Mouse (Mus musculus) limb, embryonic 15.5 days (tissue): ENCODE data around the gene B4galt3. TPM values are rescaled to one million over a fixed set of nuclear protein-coding genes. Genes with fewer than 3 reads are reported as not detected.

ENCODE experiments used
- ATAC-seq: fragments of 200-750 bp; cut with Nextera tagmentation; 2 replicates; pipeline ENCODE4 v1.8.0; 2017; ENCODE audit warnings: low read depth, moderate TSS enrichment; ENCODE audit not compliant: insufficient number of reproducible peaks, low FRiP score, low TSS enrichment
- H3K27ac ChIP-seq: fragments of 300-500 bp; sonication (generic); 2 replicates; pipeline ENCODE4 v1.5.1; 2015; ENCODE audit warnings: moderate library complexity, mild to moderate bottlenecking, inconsistent platforms
- H3K27me3 ChIP-seq: fragments of 300-500 bp; sonication (generic); 2 replicates; pipeline ENCODE4 v1.6.1; 2015; ENCODE audit warnings: inconsistent platforms
- H3K36me3 ChIP-seq: fragments of 300-500 bp; sonication (generic); 2 replicates; pipeline ENCODE4 v1.6.1; 2015; ENCODE audit warnings: inconsistent platforms
- H3K4me1 ChIP-seq: fragments of 300-500 bp; sonication (generic); 2 replicates; pipeline ENCODE4 v1.6.1; 2015; ENCODE audit warnings: inconsistent platforms
- H3K4me2 ChIP-seq: fragments of 300-500 bp; sonication (generic); 2 replicates; pipeline ENCODE4 v1.6.1; 2015; ENCODE audit warnings: mild to moderate bottlenecking, inconsistent platforms
- H3K4me3 ChIP-seq: fragments of 300-500 bp; sonication (generic); 2 replicates; pipeline ENCODE4 v1.5.1; 2015; ENCODE audit warnings: mild to moderate bottlenecking, inconsistent platforms
- H3K9ac ChIP-seq: fragments of 300-500 bp; sonication (generic); 2 replicates; pipeline ENCODE4 v1.6.1; 2015; ENCODE audit warnings: inconsistent platforms
- H3K9me3 ChIP-seq: fragments of 300-500 bp; sonication (generic); 2 replicates; pipeline ENCODE4 v1.6.1; 2016; ENCODE audit warnings: inconsistent platforms
- WGBS: fragments of 180-500 bp; shearing (Covaris S2); methylation state at CpG from one replicate; pipeline ENCODE4 v1.1.7; 2015; 5-methylcytosine and 5-hydroxymethylcytosine counted together
- polyA plus RNA-seq: library from polyadenylated mRNA; unstranded; fragments of >200 nt; fragmentation: Nextera tagmentation; extraction: Ambion mirVana; gene quantifications from 2 replicates; pipeline ENCODE4 v1.2.1, GENCODE M21; 2015

Gene B4galt3
- 63.2 and 69.1 TPM in 2 replicates for polyA plus RNA-seq

- H3K36me3 ChIP-seq, result peaks cover 30% of the 10 kb centered on the region
- 3% methylated on average over 36 of the region's 36 CpGs for WGBS
- no peaks in the 10 kb centered on the region for H3K9me3 ChIP-seq
- peak within 1 kb of the TSS; percentile 74 for H3K27ac ChIP-seq
- H3K4me2 ChIP-seq, result peak within 1 kb of the TSS; percentile 92
- H3K27me3 ChIP-seq, result no peaks in the 10 kb centered on the region
- H3K4me3 ChIP-seq, result peak within 1 kb of the TSS; percentile 80
- peaks cover 17% of the 10 kb centered on the region for H3K4me1 ChIP-seq
- ATAC-seq, result peak; percentile 93
- peak within 1 kb of the TSS; percentile 74 for H3K9ac ChIP-seq
These were observed at the start of gene B4galt3 for GRCm38 (mm10) chr1:171269848-171270572. Gene B4galt3, plus strand, starts transcription at chr1:171270328.

GRCm38 (mm10) chr1:171220871-171221270 is 49.3 kb upstream of the B4galt3 start:
- Histone ChIP-seq H3K27ac (no peak overlapping the region), H3K4me2 (peak overlapping the region; percentile 87), H3K9me3 (no peaks in the 10 kb centered on the region), H3K27me3 (no peaks in the 10 kb centered on the region), H3K4me3 (peak overlapping the region; percentile 64), H3K36me3 (peaks cover 20% of the 10 kb centered on the region), H3K4me1 (peaks cover 15% of the 10 kb centered on the region), H3K9ac (no peak overlapping the region)
- 5% methylated on average over 10 of the region's 10 CpGs for WGBS
- ATAC-seq, result no peak

DNA sequence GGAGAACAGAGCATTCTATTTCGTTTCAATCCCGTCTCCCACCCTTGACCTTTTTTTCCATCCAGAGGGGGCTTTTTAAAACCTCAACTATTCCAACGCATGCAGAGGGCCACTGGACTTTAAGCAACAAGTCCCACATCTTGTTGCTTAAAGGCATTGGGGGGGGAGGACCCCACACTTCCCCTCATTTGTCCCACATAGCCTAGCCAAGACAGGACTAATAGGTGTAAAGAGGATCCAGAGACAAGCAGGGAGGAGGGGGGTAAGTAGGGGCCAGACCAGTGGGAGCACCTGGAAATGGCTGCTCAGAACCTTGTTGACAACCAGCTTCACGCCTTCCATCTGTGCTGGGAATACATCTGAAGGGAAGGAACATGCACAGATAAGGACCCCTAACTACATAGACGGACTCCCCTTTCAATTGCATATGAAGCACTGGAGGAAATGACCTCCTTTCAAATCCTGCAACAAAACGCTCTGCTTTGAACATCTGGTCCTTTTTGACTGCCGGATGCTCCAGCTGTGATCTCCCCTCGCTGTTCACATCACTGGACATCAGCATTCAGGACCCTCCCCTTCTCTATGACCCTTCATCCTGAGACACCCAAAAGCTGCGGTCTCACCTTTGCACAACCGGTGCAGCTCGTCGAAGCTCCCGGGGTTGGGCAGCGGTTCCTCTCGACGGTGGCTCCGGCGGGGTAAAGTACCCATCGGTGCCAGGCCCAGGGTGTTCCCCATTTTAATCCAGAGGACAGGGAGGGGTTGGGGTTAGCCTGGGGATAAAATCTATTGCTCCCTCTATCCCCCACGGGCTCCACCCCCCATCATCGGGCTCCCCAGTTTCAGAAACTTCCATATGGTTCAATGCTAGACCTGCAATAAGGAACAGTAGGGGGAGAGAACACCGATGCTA is 48.6 kb upstream of the B4galt3 start:
- H3K4me1 ChIP-seq, result peaks cover 15% of the 10 kb centered on the region
- no peaks in the 10 kb centered on the region for H3K9me3 ChIP-seq
- H3K36me3 ChIP-seq, result peaks cover 20% of the 10 kb centered on the region
- no peaks in the 10 kb centered on the region for H3K27me3 ChIP-seq
- no peak overlapping the region for H3K27ac ChIP-seq
- WGBS, result 7% methylated on average over 22 of the region's 22 CpGs
- no peak; the same call in 1 of the 2 replicates for ATAC-seq
- H3K4me3 ChIP-seq, result peak overlapping the region; percentile 64
- H3K4me2 ChIP-seq, result peak overlapping the region; percentile 87
- peak overlapping the region; percentile 35 for H3K9ac ChIP-seq

- Histone ChIP-seq H3K4me2 (peak within 1 kb of the TSS; percentile 87), H3K9ac (peak within 1 kb of the TSS; percentile 35), H3K4me1 (peaks cover 15% of the 10 kb centered on the region), H3K4me3 (peak within 1 kb of the TSS; percentile 64), H3K36me3 (peaks cover 20% of the 10 kb centered on the region), H3K9me3 (no peaks in the 10 kb centered on the region), H3K27me3 (no peaks in the 10 kb centered on the region), H3K27ac (peak within 1 kb of the TSS; percentile 93)
- ATAC-seq, result peak; percentile 97
- WGBS, result 1% methylated on average over 28 of the region's 28 CpGs
These were observed 47.6 kb upstream of the B4galt3 start, which contains the start of gene Tomm40l for GRCm38 (mm10) chr1:171222238-171223155. Gene Tomm40l, minus strand, starts transcription at chr1:171222514.

DNA sequence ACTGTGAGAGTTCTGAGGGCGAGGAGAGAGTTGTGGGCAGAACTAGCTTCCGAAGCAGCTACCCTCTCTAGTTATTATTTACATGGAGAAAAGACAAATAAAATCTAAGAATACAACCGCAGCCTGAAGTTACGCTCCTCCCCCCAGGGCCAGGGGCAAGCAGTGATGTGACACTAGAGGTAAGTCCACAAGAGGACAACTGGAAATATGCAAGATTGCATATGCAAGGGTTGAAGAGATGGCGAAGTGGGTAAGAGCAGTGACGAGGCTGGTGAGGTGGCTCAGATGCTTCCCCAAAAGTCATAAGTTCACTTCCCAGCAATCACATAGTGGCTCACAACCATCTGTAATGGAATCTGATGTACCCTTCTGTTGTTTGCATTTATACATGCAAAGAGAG is 47.0 kb upstream of the B4galt3 start:
- H3K4me3 ChIP-seq, result peak overlapping the region; percentile 64
- ATAC-seq, result no peak
- no peak overlapping the region for H3K9ac ChIP-seq
- peak overlapping the region; percentile 93 for H3K27ac ChIP-seq
- H3K4me1 ChIP-seq, result peaks cover 15% of the 10 kb centered on the region
- no peaks in the 10 kb centered on the region for H3K27me3 ChIP-seq
- 81% methylated on average over 6 of the region's 6 CpGs for WGBS
- no peaks in the 10 kb centered on the region for H3K9me3 ChIP-seq
- peak overlapping the region; percentile 40 for H3K4me2 ChIP-seq
- H3K36me3 ChIP-seq, result peaks cover 20% of the 10 kb centered on the region

DNA sequence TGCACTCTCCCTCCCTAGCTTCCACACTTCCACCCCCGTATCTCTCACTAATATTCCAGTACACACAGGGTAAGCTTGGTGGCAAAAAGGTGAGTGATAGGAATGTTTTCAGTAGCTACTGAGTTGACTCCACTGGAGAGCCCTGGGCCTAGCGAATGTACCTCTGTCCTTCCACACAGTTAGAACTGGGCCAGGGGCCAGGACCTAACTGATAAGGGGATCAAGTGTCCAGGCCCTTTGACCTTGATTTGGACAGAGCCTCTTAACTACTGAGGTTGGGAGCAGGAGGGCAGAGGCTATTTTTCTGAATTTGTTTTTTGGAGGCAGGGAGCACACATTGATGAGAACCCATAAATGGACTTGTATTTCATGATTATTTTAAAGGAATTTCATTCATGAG is 46.3 kb upstream of the B4galt3 start:
- WGBS, result 86% methylated on average over 2 of the region's 2 CpGs
- Histone ChIP-seq H3K4me1 (peaks cover 15% of the 10 kb centered on the region), H3K4me2 (no peak overlapping the region), H3K36me3 (peaks cover 13% of the 10 kb centered on the region), H3K9me3 (no peaks in the 10 kb centered on the region), H3K27ac (no peak overlapping the region), H3K4me3 (no peak overlapping the region), H3K27me3 (no peaks in the 10 kb centered on the region), H3K9ac (no peak overlapping the region)
- no peak for ATAC-seq

DNA sequence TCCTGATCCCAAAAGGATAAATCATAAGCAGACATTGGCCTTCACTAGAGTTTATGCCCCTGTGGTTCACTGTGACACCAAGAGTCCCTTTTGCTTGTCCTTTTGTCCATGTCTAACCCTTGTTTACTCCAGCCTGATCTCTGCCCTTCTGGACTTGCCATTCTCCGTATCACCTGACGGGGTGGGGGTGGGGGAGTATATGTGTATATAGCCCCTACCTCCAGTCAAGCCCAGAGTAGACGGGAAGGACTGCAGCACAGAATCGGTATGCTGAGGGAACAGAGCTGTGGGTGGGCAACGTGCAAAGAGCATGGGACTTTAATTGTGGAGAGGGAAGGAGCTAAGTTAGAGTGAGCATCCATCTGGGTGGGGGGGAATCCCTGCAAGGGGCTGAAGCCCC is 45.3 kb upstream of the B4galt3 start, which contains the start of gene Apoa2:
Gene Apoa2 (plus strand): TSS at position 198 of the 400 bp plus-strand sequence.
- Histone ChIP-seq H3K27me3 (no peaks in the 10 kb centered on the region), H3K9me3 (no peaks in the 10 kb centered on the region), H3K4me1 (peaks cover 15% of the 10 kb centered on the region), H3K27ac (no peak within 1 kb of the TSS), H3K36me3 (0 out of 2 replicates have a peak, but pooled peaks cover 3% of the 10 kb centered on the region), H3K4me3 (no peak within 1 kb of the TSS), H3K9ac (no peak within 1 kb of the TSS), H3K4me2 (no peak within 1 kb of the TSS)
- WGBS, result 73% methylated on average over 5 of the region's 5 CpGs
- ATAC-seq, result no peak

DNA sequence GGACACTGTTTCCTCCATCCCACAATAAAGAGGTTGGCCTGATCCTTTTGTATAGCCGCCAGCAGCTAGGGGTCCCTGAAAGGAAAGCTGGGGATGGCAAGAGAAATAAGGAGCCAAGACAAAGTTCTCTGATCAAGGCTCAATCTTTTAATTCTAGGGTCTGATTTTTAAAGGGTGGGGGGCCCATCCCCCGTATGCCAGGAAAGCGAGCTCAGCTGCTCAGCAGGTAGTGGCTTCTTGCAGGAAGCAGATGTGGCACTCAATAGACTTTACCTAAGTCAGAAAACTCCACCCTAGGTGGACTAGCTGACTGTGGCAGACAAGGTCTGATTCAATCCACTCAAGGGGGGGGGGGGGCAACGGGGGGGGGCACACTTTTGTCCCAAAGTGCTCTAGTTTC is 43.3 kb upstream of the B4galt3 start:
- Histone ChIP-seq H3K4me2 (no peak overlapping the region), H3K27me3 (no peaks in the 10 kb centered on the region), H3K4me3 (no peak overlapping the region), H3K9ac (no peak overlapping the region), H3K36me3 (no peaks in the 10 kb centered on the region), H3K4me1 (peaks cover 6% of the 10 kb centered on the region), H3K9me3 (no peaks in the 10 kb centered on the region), H3K27ac (no peak overlapping the region)
- 50% methylated on average over 4 of the region's 4 CpGs for WGBS
- no peak for ATAC-seq

GRCm38 (mm10) chr1:171227879-171228278 is 42.2 kb upstream of the B4galt3 start:
- Histone ChIP-seq H3K4me3 (no peak overlapping the region), H3K4me2 (no peak overlapping the region), H3K9me3 (no peaks in the 10 kb centered on the region), H3K9ac (no peak overlapping the region), H3K4me1 (0 out of 2 replicates have a peak, but pooled peaks cover 3% of the 10 kb centered on the region), H3K27me3 (no peaks in the 10 kb centered on the region), H3K36me3 (no peaks in the 10 kb centered on the region), H3K27ac (no peak overlapping the region)
- 68% methylated on average over 1 of the region's 1 CpGs for WGBS
- no peak for ATAC-seq

GRCm38 (mm10) chr1:171229750-171230149 is 40.4 kb upstream of the B4galt3 start:
- no peak for ATAC-seq
- Histone ChIP-seq H3K4me1 (0 out of 2 replicates have a peak, but pooled peaks cover 3% of the 10 kb centered on the region), H3K27ac (no peak overlapping the region), H3K27me3 (no peaks in the 10 kb centered on the region), H3K9me3 (no peaks in the 10 kb centered on the region), H3K9ac (no peak overlapping the region), H3K4me2 (no peak overlapping the region), H3K4me3 (no peak overlapping the region), H3K36me3 (peaks cover 16% of the 10 kb centered on the region)
- 37% methylated on average over 6 of the region's 6 CpGs for WGBS

DNA sequence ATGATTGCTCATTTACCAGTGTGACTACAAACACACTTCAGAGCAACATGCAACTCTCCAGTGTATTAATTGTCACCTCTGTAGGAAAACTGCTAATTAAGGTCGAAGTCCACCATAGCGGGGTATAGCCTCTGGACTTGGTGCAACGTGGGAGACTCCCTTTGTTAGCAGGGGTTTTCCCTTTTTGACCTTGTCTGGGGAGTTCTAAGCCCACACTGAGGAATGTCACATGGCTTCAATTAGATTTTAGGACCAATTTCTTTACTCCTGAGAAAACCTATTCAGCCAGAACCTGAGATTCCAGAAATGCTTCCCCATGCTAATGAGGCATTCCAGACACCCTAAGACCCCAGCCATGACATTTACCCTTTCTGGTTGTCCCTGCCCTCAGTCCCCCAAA is 39.9 kb upstream of the B4galt3 start:
- Histone ChIP-seq H3K27ac (no peak overlapping the region), H3K9ac (no peak overlapping the region), H3K9me3 (no peaks in the 10 kb centered on the region), H3K27me3 (no peaks in the 10 kb centered on the region), H3K4me1 (0 out of 2 replicates have a peak, but pooled peaks cover 3% of the 10 kb centered on the region), H3K36me3 (peaks cover 21% of the 10 kb centered on the region), H3K4me3 (no peak overlapping the region), H3K4me2 (no peak overlapping the region)
- 38% methylated on average over 3 of the region's 3 CpGs for WGBS
- no peak for ATAC-seq
